Mouse (Mus musculus) embryonic facial prominence, embryonic 11.5 days (tissue): Measurements from ENCODE around the gene Tspan13. TPM values are rescaled to one million over a fixed set of nuclear protein-coding genes. Genes with fewer than 3 reads are reported as not detected.
A peak's percentile ranks its signal among the peaks of the same experiment; 100 is the strongest.

ENCODE experiments used
- ATAC-seq: fragments of 200-750 bp; cut with Nextera tagmentation; replicated peaks from 2 replicates; pipeline ENCODE4 v1.8.0; 2017; ENCODE audit warnings: low read depth; ENCODE audit not compliant: insufficient number of reproducible peaks, low FRiP score, low TSS enrichment
- DNase-seq: peaks from one replicate; pipeline ENCODE4 v3.0.0-alpha.2; 2015; ENCODE audit warnings: low spot score
- H3K27ac ChIP-seq: fragments of 300-500 bp; sonication (generic); replicated peaks from 2 replicates; pipeline ENCODE4 v1.5.1; 2014; ENCODE audit warnings: mild to moderate bottlenecking, low read depth, low read length, control low read depth
- H3K27me3 ChIP-seq: fragments of 300-500 bp; sonication (generic); 2 replicates; pipeline ENCODE4 v1.6.1; 2014; ENCODE audit warnings: mild to moderate bottlenecking, low read length, moderate library complexity, mixed read lengths; ENCODE audit not compliant: control insufficient read depth, insufficient read depth
- H3K36me3 ChIP-seq: fragments of 300-500 bp; sonication (generic); replicated peaks from 2 replicates; pipeline ENCODE4 v1.6.1; 2014; ENCODE audit warnings: low read depth, mild to moderate bottlenecking, low read length, moderate library complexity, mixed read lengths; ENCODE audit not compliant: control insufficient read depth, insufficient read depth
- H3K4me1 ChIP-seq: fragments of 300-500 bp; sonication (generic); 2 replicates; pipeline ENCODE4 v1.6.1; 2014; ENCODE audit warnings: low read length, mixed read lengths; ENCODE audit not compliant: control insufficient read depth, insufficient read depth
- H3K4me2 ChIP-seq: fragments of 300-500 bp; sonication (generic); 2 replicates; pipeline ENCODE4 v1.6.1; 2014; ENCODE audit warnings: low read depth, mild to moderate bottlenecking, control low read depth, low read length, moderate library complexity
- H3K4me3 ChIP-seq: fragments of 300-500 bp; sonication (generic); 2 replicates; pipeline ENCODE4 v1.5.1; 2014; ENCODE audit warnings: low read depth, low read length, control low read depth
- H3K9ac ChIP-seq: fragments of 300-500 bp; sonication (generic); replicated peaks from 2 replicates; pipeline ENCODE4 v1.6.1; 2014; ENCODE audit warnings: mild to moderate bottlenecking, control low read depth, low read length
- H3K9me3 ChIP-seq: fragments of 300-500 bp; sonication (generic); replicated peaks from 2 replicates; pipeline ENCODE4 v1.6.1; 2016; ENCODE audit warnings: mild to moderate bottlenecking, low read length, inconsistent platforms, mixed read lengths; ENCODE audit not compliant: control insufficient read depth
- WGBS: fragments of 180-500 bp; shearing (Covaris S2); extraction: QIAGEN DNeasy Blood & Tissue Kit; methylation state at CpG from one replicate; pipeline ENCODE4 v1.1.7; 2014; 5-methylcytosine and 5-hydroxymethylcytosine counted together
- polyA plus RNA-seq: library from polyadenylated mRNA; unstranded; fragments of >200 nt; fragmentation: Nextera tagmentation; extraction: Ambion mirVana; gene quantifications from 2 replicates; pipeline ENCODE4 v1.2.1, GENCODE M21; 2014

Gene Tspan13
- polyA plus RNA-seq, 1 experiment from 2014 or later: 87.2 TPM

DNA sequence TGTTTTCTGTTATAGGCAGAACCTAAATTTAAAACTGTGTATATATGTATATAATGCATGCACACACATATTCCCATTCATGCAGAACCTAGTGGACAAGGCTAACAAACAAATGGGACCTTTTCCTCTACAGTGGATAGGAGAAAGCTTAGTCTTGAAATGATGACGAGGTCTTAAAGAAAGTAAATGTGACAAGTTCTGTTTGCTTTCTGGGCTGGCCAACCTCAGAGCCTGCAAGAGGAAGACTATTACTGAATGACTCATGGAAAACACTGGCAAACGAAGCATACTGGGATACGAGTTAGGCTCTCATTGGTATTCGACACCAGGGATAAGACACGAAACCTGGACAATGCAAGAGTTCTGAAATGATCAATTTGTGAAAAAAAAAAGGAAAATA, 57.6 kb downstream of the Tspan13 start:
- H3K27me3 ChIP-seq: no peaks in the 10 kb centered on the region
- no peak overlapping the region for H3K4me3 ChIP-seq
- H3K36me3 ChIP-seq: no peaks in the 10 kb centered on the region
- H3K4me2 ChIP-seq: no peak overlapping the region
- no peaks in the 10 kb centered on the region for H3K9me3 ChIP-seq
- DNase-seq (no peak), ATAC-seq (no peak)
- 79% methylated on average over 5 of the region's 5 CpGs for WGBS
- H3K9ac ChIP-seq: no peak overlapping the region
- no peaks in the 10 kb centered on the region for H3K4me1 ChIP-seq
- no peak overlapping the region for H3K27ac ChIP-seq

DNA sequence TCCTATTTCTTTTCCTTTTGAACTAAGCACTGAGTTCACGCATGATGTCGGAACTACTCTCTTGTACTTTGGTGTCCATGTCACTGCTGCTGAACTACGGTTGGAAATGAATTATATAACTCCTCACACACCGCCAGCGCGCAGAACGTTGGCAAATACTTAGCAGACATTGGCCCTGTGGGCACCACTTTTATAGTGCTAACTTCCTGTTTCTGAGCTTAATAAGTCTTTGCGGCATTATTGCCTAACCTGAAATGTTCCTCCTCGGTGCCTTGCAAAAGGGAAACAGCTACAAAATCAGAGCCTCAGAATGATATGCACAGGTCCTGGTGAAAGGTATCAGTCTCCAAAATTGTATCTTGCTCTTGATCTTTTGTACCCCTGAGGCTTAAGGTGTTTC, 58.8 kb downstream of the Tspan13 start:
- DNase-seq (no peak), ATAC-seq (no peak)
- no peaks in the 10 kb centered on the region for H3K36me3 ChIP-seq
- no peak overlapping the region for H3K9ac ChIP-seq
- H3K9me3 ChIP-seq: no peaks in the 10 kb centered on the region
- H3K4me2 ChIP-seq: no peak overlapping the region
- H3K4me1 ChIP-seq: no peaks in the 10 kb centered on the region
- H3K27me3 ChIP-seq: no peaks in the 10 kb centered on the region
- no peak overlapping the region for H3K4me3 ChIP-seq
- H3K27ac ChIP-seq: no peak overlapping the region
- 93% methylated on average over 9 of the region's 9 CpGs for WGBS

- H3K27ac ChIP-seq: no peak overlapping the region
- peak; percentile 60 for DNase-seq
- peak; percentile 94 for ATAC-seq
Observed at GRCm38 (mm10) chr12:35981732-35982360, 60.5 kb downstream of the Tspan13 start.

DNA sequence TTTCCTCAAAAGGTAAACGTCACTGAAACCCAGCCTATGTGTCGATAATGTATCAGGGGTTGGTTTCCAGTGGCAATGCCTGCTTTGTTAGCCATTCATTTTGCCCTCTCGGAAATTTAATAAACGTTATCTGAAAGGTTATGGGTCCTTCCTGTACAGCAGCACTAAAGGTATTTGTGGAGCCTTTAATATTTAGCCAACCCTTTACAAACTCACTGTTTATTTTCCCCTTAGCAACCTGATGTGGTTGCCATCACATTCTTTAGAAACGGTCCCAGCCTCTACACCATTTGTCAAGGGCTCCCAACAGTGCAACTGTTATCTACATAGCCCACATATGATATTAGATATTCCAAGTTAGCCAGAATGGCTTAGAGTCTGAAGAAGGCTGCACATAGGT, 62.7 kb downstream of the Tspan13 start:
- no peak for DNase-seq
- WGBS: 86% methylated on average over 5 of the region's 5 CpGs

More at GRCm38 (mm10) chr12:35981732-35982360, 60.5 kb downstream of the Tspan13 start:
- Histone ChIP-seq H3K4me2 (no peak overlapping the region), H3K27me3 (no peaks in the 10 kb centered on the region), H3K36me3 (no peaks in the 10 kb centered on the region), H3K9ac (no peak overlapping the region), H3K9me3 (no peaks in the 10 kb centered on the region), H3K4me3 (no peak overlapping the region), H3K4me1 (no peaks in the 10 kb centered on the region)
- WGBS: 55% methylated on average over 6 of the region's 6 CpGs

GRCm38 (mm10) chr12:35977633-35978246, 64.6 kb downstream of the Tspan13 start:
- H3K4me2 ChIP-seq: no peak overlapping the region
- no peak overlapping the region for H3K27ac ChIP-seq
- H3K4me1 ChIP-seq: no peaks in the 10 kb centered on the region
- no peak for DNase-seq
- no peak overlapping the region for H3K9ac ChIP-seq
- no peaks in the 10 kb centered on the region for H3K9me3 ChIP-seq
- H3K27me3 ChIP-seq: no peaks in the 10 kb centered on the region
- ATAC-seq: no peak
- no peak overlapping the region for H3K4me3 ChIP-seq
- 41% methylated on average over 6 of the region's 6 CpGs for WGBS
- no peaks in the 10 kb centered on the region for H3K36me3 ChIP-seq

More for the DNA sequence above, 62.7 kb downstream of the Tspan13 start:
- Histone ChIP-seq H3K36me3 (no peaks in the 10 kb centered on the region), H3K4me2 (no peak overlapping the region), H3K27me3 (no peaks in the 10 kb centered on the region), H3K9ac (no peak overlapping the region), H3K4me3 (no peak overlapping the region), H3K9me3 (no peaks in the 10 kb centered on the region), H3K27ac (no peak overlapping the region), H3K4me1 (no peaks in the 10 kb centered on the region)
- no peak for ATAC-seq

- Histone ChIP-seq H3K27me3 (no peaks in the 10 kb centered on the region), H3K9ac (no peak overlapping the region), H3K9me3 (no peaks in the 10 kb centered on the region), H3K4me1 (no peaks in the 10 kb centered on the region), H3K36me3 (no peaks in the 10 kb centered on the region), H3K4me3 (no peak overlapping the region), H3K27ac (no peak overlapping the region), H3K4me2 (no peak overlapping the region)
- DNase-seq: no peak
- no peak for ATAC-seq
- WGBS: 82% methylated on average over 3 of the region's 3 CpGs
Observed at GRCm38 (mm10) chr12:35975898-35976297, 66.4 kb downstream of the Tspan13 start.

DNA sequence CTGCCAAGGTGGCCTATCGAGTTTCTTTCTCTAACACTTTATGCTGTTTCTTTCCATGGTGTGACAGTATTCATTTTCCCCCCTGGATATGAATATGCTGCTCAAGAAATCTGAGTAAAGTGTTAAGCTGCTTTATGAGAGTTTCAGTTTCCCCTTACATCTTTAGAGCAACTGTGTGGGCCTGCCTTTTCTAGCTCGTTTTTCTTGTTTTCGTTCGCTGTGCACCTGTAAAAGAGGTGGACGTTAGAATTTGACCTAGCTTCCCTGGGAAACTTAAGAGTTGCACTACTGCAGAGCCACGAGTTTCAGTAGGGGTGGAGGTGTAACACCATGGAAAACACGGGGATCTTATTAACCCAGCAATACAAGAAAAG, 75.5 kb downstream of the Tspan13 start:
- no peaks in the 10 kb centered on the region for H3K27me3 ChIP-seq
- no peak overlapping the region for H3K4me3 ChIP-seq
- H3K4me1 ChIP-seq: no peaks in the 10 kb centered on the region
- WGBS: 72% methylated on average over 7 of the region's 7 CpGs
- no peak overlapping the region for H3K27ac ChIP-seq
- no peak for ATAC-seq
- DNase-seq: no peak
- no peak overlapping the region for H3K4me2 ChIP-seq
- no peaks in the 10 kb centered on the region for H3K9me3 ChIP-seq
- H3K36me3 ChIP-seq: no peaks in the 10 kb centered on the region
- H3K9ac ChIP-seq: no peak overlapping the region

GRCm38 (mm10) chr12:35966098-35966767, 76.1 kb downstream of the Tspan13 start:
- DNase-seq (no peak), ATAC-seq (no peak)
- no peaks in the 10 kb centered on the region for H3K27me3 ChIP-seq
- no peak overlapping the region for H3K4me2 ChIP-seq
- no peak overlapping the region for H3K4me3 ChIP-seq
- WGBS: 59% methylated on average over 7 of the region's 7 CpGs
- H3K9ac ChIP-seq: no peak overlapping the region
- no peak overlapping the region for H3K27ac ChIP-seq
- H3K9me3 ChIP-seq: no peaks in the 10 kb centered on the region
- no peaks in the 10 kb centered on the region for H3K36me3 ChIP-seq
- no peaks in the 10 kb centered on the region for H3K4me1 ChIP-seq
